Mouse (Mus musculus): ENCODE measurements around the gene Aph1c. TPM values are rescaled to one million over a fixed set of nuclear protein-coding genes. Genes with fewer than 3 reads are reported as not detected.
A peak's percentile ranks its signal among the peaks of the same experiment; 100 is the strongest.
"Not testable (repeated sequence)": the region's sequence is repeated elsewhere in the genome, so short reads cannot be mapped to it uniquely, and the experiment has no call there.

Aph1c gene
- polyA plus RNA-seq, 1 experiment from 2014 or later, result 5.2 TPM

GRCm38 (mm10) chr9:66873531-66873930 lies 39.0 kb upstream of the Aph1c start:
- H3K4me2 ChIP-seq (ENCODE audit: low read depth, low read length), result no peak overlapping the region

GRCm38 (mm10) chr9:66873009-66873408 lies 38.5 kb upstream of the Aph1c start:
- H3K9me3 ChIP-seq (replicated peaks; ENCODE audit: control insufficient read depth, low read length); H3K4me3 ChIP-seq (replicated peaks; ENCODE audit: low read length); H3K27me3 ChIP-seq (ENCODE audit: control insufficient read depth, insufficient read depth, low read length); H3K9ac ChIP-seq (ENCODE audit: low read length); ATAC-seq (ENCODE audit: insufficient read depth, low FRiP score); H3K4me1 ChIP-seq (ENCODE audit: control insufficient read depth, insufficient read depth, low read length); H3K36me3 ChIP-seq (ENCODE audit: control insufficient read depth, insufficient read depth, low read length); H3K4me2 ChIP-seq (ENCODE audit: low read depth, low read length): not testable (repeated sequence)
- H3K27ac ChIP-seq (ENCODE audit: low read length), result peak overlapping the region; percentile 78
- WGBS, result 66% methylated on average over 2 of the region's 2 CpGs

More at GRCm38 (mm10) chr9:66873531-66873930, 39.0 kb upstream of the Aph1c start:
- H3K4me3 ChIP-seq (replicated peaks; ENCODE audit: low read length), result no peak overlapping the region
- no peak for ATAC-seq (ENCODE audit: insufficient read depth, low FRiP score)
- H3K27ac ChIP-seq (ENCODE audit: low read length), result no peak overlapping the region
- no peak overlapping the region for H3K9ac ChIP-seq (ENCODE audit: low read length)
- H3K4me1 ChIP-seq (ENCODE audit: control insufficient read depth, insufficient read depth, low read length), result peaks cover 6% of the 10 kb centered on the region; the same call in 1 of the 2 replicates
- H3K36me3 ChIP-seq (ENCODE audit: control insufficient read depth, insufficient read depth, low read length), result no peaks in the 10 kb centered on the region
- H3K27me3 ChIP-seq (ENCODE audit: control insufficient read depth, insufficient read depth, low read length), result no peaks in the 10 kb centered on the region
- no peaks in the 10 kb centered on the region; the same call in 1 of the 2 replicates for H3K9me3 ChIP-seq (replicated peaks; ENCODE audit: control insufficient read depth, low read length)

- Histone ChIP-seq H3K4me3 (replicated peaks; ENCODE audit: low read length) (no peak overlapping the region), H3K4me2 (ENCODE audit: low read depth, low read length) (no peak overlapping the region), H3K27me3 (ENCODE audit: control insufficient read depth, insufficient read depth, low read length) (no peaks in the 10 kb centered on the region), H3K9ac (ENCODE audit: low read length) (0 out of 2 replicates have a peak overlapping the region, but pooled peaks have one; percentile 14), H3K4me1 (ENCODE audit: control insufficient read depth, insufficient read depth, low read length) (peaks cover 4% of the 10 kb centered on the region; the same call in 1 of the 2 replicates), H3K27ac (ENCODE audit: low read length) (peak overlapping the region; percentile 78), H3K36me3 (ENCODE audit: control insufficient read depth, insufficient read depth, low read length) (no peaks in the 10 kb centered on the region), H3K9me3 (replicated peaks; ENCODE audit: control insufficient read depth, low read length) (no peaks in the 10 kb centered on the region; the same call in 1 of the 2 replicates)
- ATAC-seq (ENCODE audit: insufficient read depth, low FRiP score), result peak; percentile 64; the same call in 1 of the 2 replicates
- 63% methylated on average over 10 of the region's 10 CpGs for WGBS
Measured at GRCm38 (mm10) chr9:66872015-66872727, 37.6 kb upstream of the Aph1c start.

- Histone ChIP-seq H3K9ac (ENCODE audit: low read length) (no peak overlapping the region), H3K27ac (ENCODE audit: low read length) (no peak overlapping the region), H3K36me3 (ENCODE audit: control insufficient read depth, insufficient read depth, low read length) (0 out of 2 replicates have a peak, but pooled peaks cover 4% of the 10 kb centered on the region), H3K4me1 (ENCODE audit: control insufficient read depth, insufficient read depth, low read length) (peaks cover 11% of the 10 kb centered on the region; the same call in 1 of the 2 replicates), H3K4me3 (replicated peaks; ENCODE audit: low read length) (no peak overlapping the region), H3K27me3 (ENCODE audit: control insufficient read depth, insufficient read depth, low read length) (no peaks in the 10 kb centered on the region), H3K4me2 (ENCODE audit: low read depth, low read length) (no peak overlapping the region), H3K9me3 (replicated peaks; ENCODE audit: control insufficient read depth, low read length) (no peaks in the 10 kb centered on the region)
- no peak for ATAC-seq (ENCODE audit: insufficient read depth, low FRiP score)
- 53% methylated on average over 3 of the region's 3 CpGs for WGBS
Measured at GRCm38 (mm10) chr9:66864708-66865107, 30.2 kb upstream of the Aph1c start.

GRCm38 (mm10) chr9:66863456-66863855 lies 28.9 kb upstream of the Aph1c start:
- Histone ChIP-seq H3K4me2 (ENCODE audit: low read depth, low read length) (no peak overlapping the region), H3K27me3 (ENCODE audit: control insufficient read depth, insufficient read depth, low read length) (no peaks in the 10 kb centered on the region), H3K9ac (ENCODE audit: low read length) (no peak overlapping the region), H3K4me1 (ENCODE audit: control insufficient read depth, insufficient read depth, low read length) (peaks cover 11% of the 10 kb centered on the region; the same call in 1 of the 2 replicates), H3K4me3 (replicated peaks; ENCODE audit: low read length) (no peak overlapping the region), H3K36me3 (ENCODE audit: control insufficient read depth, insufficient read depth, low read length) (0 out of 2 replicates have a peak, but pooled peaks cover 4% of the 10 kb centered on the region), H3K27ac (ENCODE audit: low read length) (no peak overlapping the region), H3K9me3 (replicated peaks; ENCODE audit: control insufficient read depth, low read length) (no peaks in the 10 kb centered on the region)
- no peak for ATAC-seq (ENCODE audit: insufficient read depth, low FRiP score)
- 60% methylated on average over 3 of the region's 3 CpGs for WGBS

GRCm38 (mm10) chr9:66862202-66862601 lies 27.7 kb upstream of the Aph1c start:
- no peak overlapping the region for H3K4me2 ChIP-seq (ENCODE audit: low read depth, low read length)
- H3K27ac ChIP-seq (ENCODE audit: low read length), result no peak overlapping the region
- ATAC-seq (ENCODE audit: insufficient read depth, low FRiP score), result no peak
- H3K27me3 ChIP-seq (ENCODE audit: control insufficient read depth, insufficient read depth, low read length), result no peaks in the 10 kb centered on the region
- H3K9ac ChIP-seq (ENCODE audit: low read length), result no peak overlapping the region
- peaks cover 12% of the 10 kb centered on the region; the same call in 1 of the 2 replicates for H3K4me1 ChIP-seq (ENCODE audit: control insufficient read depth, insufficient read depth, low read length)
- 90% methylated on average over 4 of the region's 4 CpGs for WGBS
- H3K36me3 ChIP-seq (ENCODE audit: control insufficient read depth, insufficient read depth, low read length), result 0 out of 2 replicates have a peak, but pooled peaks cover 4% of the 10 kb centered on the region
- no peaks in the 10 kb centered on the region for H3K9me3 ChIP-seq (replicated peaks; ENCODE audit: control insufficient read depth, low read length)
- no peak overlapping the region for H3K4me3 ChIP-seq (replicated peaks; ENCODE audit: low read length)

- Histone ChIP-seq H3K27ac (ENCODE audit: low read length) (no peak overlapping the region), H3K9me3 (replicated peaks; ENCODE audit: control insufficient read depth, low read length) (no peaks in the 10 kb centered on the region), H3K36me3 (ENCODE audit: control insufficient read depth, insufficient read depth, low read length) (0 out of 2 replicates have a peak, but pooled peaks cover 4% of the 10 kb centered on the region), H3K27me3 (ENCODE audit: control insufficient read depth, insufficient read depth, low read length) (no peaks in the 10 kb centered on the region), H3K4me3 (replicated peaks; ENCODE audit: low read length) (no peak overlapping the region), H3K4me1 (ENCODE audit: control insufficient read depth, insufficient read depth, low read length) (peaks cover 13% of the 10 kb centered on the region; the same call in 1 of the 2 replicates), H3K4me2 (ENCODE audit: low read depth, low read length) (no peak overlapping the region), H3K9ac (ENCODE audit: low read length) (no peak overlapping the region)
- no peak for ATAC-seq (ENCODE audit: insufficient read depth, low FRiP score)
- 78% methylated on average over 5 of the region's 5 CpGs for WGBS
Measured at GRCm38 (mm10) chr9:66861104-66861767, 26.7 kb upstream of the Aph1c start.

GRCm38 (mm10) chr9:66859523-66859922 lies 25.0 kb upstream of the Aph1c start:
- Histone ChIP-seq H3K4me3 (replicated peaks; ENCODE audit: low read length) (no peak overlapping the region), H3K4me1 (ENCODE audit: control insufficient read depth, insufficient read depth, low read length) (peaks cover 7% of the 10 kb centered on the region; the same call in 1 of the 2 replicates), H3K9me3 (replicated peaks; ENCODE audit: control insufficient read depth, low read length) (no peaks in the 10 kb centered on the region), H3K9ac (ENCODE audit: low read length) (no peak overlapping the region), H3K4me2 (ENCODE audit: low read depth, low read length) (no peak overlapping the region), H3K27ac (ENCODE audit: low read length) (no peak overlapping the region), H3K36me3 (ENCODE audit: control insufficient read depth, insufficient read depth, low read length) (0 out of 2 replicates have a peak, but pooled peaks cover 4% of the 10 kb centered on the region), H3K27me3 (ENCODE audit: control insufficient read depth, insufficient read depth, low read length) (no peaks in the 10 kb centered on the region)
- ATAC-seq (ENCODE audit: insufficient read depth, low FRiP score), result no peak
- 87% methylated on average over 5 of the region's 5 CpGs for WGBS

- Histone ChIP-seq H3K36me3 (ENCODE audit: control insufficient read depth, insufficient read depth, low read length) (0 out of 2 replicates have a peak, but pooled peaks cover 4% of the 10 kb centered on the region), H3K9me3 (replicated peaks; ENCODE audit: control insufficient read depth, low read length) (no peaks in the 10 kb centered on the region), H3K9ac (ENCODE audit: low read length) (no peak overlapping the region), H3K4me1 (ENCODE audit: control insufficient read depth, insufficient read depth, low read length) (0 out of 2 replicates have a peak, but pooled peaks cover 5% of the 10 kb centered on the region), H3K4me3 (replicated peaks; ENCODE audit: low read length) (no peak overlapping the region), H3K4me2 (ENCODE audit: low read depth, low read length) (no peak overlapping the region), H3K27me3 (ENCODE audit: control insufficient read depth, insufficient read depth, low read length) (no peaks in the 10 kb centered on the region), H3K27ac (ENCODE audit: low read length) (no peak overlapping the region)
- peak; percentile 69 for ATAC-seq (ENCODE audit: insufficient read depth, low FRiP score)
- 36% methylated on average over 7 of the region's 7 CpGs for WGBS
Measured at GRCm38 (mm10) chr9:66855865-66856264, 21.3 kb upstream of the Aph1c start.
